Mouse (Mus musculus) intestine, embryonic 15.5 days (tissue): ENCODE measurements around the gene Upf3a. TPM values are rescaled to one million over a fixed set of nuclear protein-coding genes. Genes with fewer than 3 reads are reported as not detected.
"Not testable (repeated sequence)": the region's sequence is repeated elsewhere in the genome, so short reads cannot be mapped to it uniquely, and the experiment has no call there.

Experiments used
- ATAC-seq: fragments of 200-750 bp; cut with Nextera tagmentation; 2 replicates; pipeline ENCODE4 v1.8.0; 2017; ENCODE audit warnings: moderate TSS enrichment, moderate library complexity
- H3K27ac ChIP-seq: fragments of 300-500 bp; sonication (generic); 2 replicates; pipeline ENCODE4 v1.5.1; 2015; ENCODE audit warnings: mild to moderate bottlenecking, inconsistent platforms
- H3K27me3 ChIP-seq: fragments of 300-500 bp; sonication (generic); replicated peaks from 2 replicates; pipeline ENCODE4 v1.6.1; 2015; ENCODE audit warnings: inconsistent platforms
- H3K36me3 ChIP-seq: fragments of 300-500 bp; sonication (generic); 2 replicates; pipeline ENCODE4 v1.6.1; 2015; ENCODE audit warnings: inconsistent platforms
- H3K4me1 ChIP-seq: fragments of 300-500 bp; sonication (generic); replicated peaks from 2 replicates; pipeline ENCODE4 v1.6.1; 2015; ENCODE audit warnings: inconsistent platforms
- H3K4me2 ChIP-seq: fragments of 300-500 bp; sonication (generic); replicated peaks from 2 replicates; pipeline ENCODE4 v1.6.1; 2015; ENCODE audit warnings: mild to moderate bottlenecking, inconsistent platforms
- H3K4me3 ChIP-seq: fragments of 300-500 bp; sonication (generic); replicated peaks from 2 replicates; pipeline ENCODE4 v1.5.1; 2015; ENCODE audit warnings: inconsistent platforms
- H3K9ac ChIP-seq: fragments of 300-500 bp; sonication (generic); 2 replicates; pipeline ENCODE4 v1.6.1; 2015; ENCODE audit warnings: inconsistent platforms
- H3K9me3 ChIP-seq: fragments of 300-500 bp; sonication (generic); 2 replicates; pipeline ENCODE4 v1.6.1; 2016; ENCODE audit warnings: inconsistent platforms
- WGBS: fragments of 180-500 bp; shearing (Covaris S2); methylation state at CpG from one replicate; pipeline ENCODE4 v1.1.7; 2015; 5-methylcytosine and 5-hydroxymethylcytosine counted together
- polyA plus RNA-seq: library from polyadenylated mRNA; unstranded; fragments of >200 nt; fragmentation: Nextera tagmentation; extraction: Ambion mirVana; gene quantifications from 2 replicates; pipeline ENCODE4 v1.2.1, GENCODE M21; 2015

Upf3a gene
- polyA plus RNA-seq, 1 experiment from 2014 or later, result 34.0 TPM

DNA sequence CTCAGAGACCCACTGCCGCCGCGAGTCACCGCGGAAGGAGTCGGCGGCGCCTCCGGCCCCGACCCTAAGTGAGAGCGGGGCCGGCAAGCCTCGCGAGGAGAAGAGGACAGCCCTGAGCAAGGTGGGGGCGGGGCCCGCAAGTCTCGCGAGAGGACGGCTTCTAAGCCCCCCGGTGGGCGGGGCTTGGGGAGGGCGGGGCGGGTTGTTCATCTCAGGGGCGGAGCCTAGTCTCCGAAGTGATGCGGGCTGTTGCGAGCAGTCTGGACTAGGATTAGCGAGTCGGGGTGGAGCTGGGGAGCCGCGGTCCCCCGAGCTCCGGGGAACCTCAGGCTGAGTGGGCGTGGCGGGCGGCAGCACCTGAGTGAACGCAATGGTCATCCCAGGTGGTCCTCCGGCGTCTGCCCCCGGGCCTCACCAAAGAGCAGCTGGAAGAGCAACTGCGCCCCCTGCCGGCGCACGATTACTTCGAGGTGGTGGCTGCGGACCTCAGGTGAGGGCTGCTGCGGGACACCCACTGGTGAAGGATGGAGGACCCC, 417 bp downstream of the Upf3a start:
- peak overlapping the region; percentile 88 for H3K4me2 ChIP-seq
- 0 out of 2 replicates have a peak, but pooled peaks cover 4% of the 10 kb centered on the region for H3K4me1 ChIP-seq
- ATAC-seq, result peak; percentile 97
- H3K27ac ChIP-seq, result peak overlapping the region; percentile 98
- H3K9ac ChIP-seq, result peak overlapping the region; percentile 86
- no peaks in the 10 kb centered on the region for H3K9me3 ChIP-seq
- peaks cover 10% of the 10 kb centered on the region for H3K36me3 ChIP-seq
- whole genome bisulfite sequencing, result under 1% methylated on average over 46 of the region's 47 CpGs
- no peaks in the 10 kb centered on the region for H3K27me3 ChIP-seq
- H3K4me3 ChIP-seq, result peak overlapping the region; percentile 84

DNA sequence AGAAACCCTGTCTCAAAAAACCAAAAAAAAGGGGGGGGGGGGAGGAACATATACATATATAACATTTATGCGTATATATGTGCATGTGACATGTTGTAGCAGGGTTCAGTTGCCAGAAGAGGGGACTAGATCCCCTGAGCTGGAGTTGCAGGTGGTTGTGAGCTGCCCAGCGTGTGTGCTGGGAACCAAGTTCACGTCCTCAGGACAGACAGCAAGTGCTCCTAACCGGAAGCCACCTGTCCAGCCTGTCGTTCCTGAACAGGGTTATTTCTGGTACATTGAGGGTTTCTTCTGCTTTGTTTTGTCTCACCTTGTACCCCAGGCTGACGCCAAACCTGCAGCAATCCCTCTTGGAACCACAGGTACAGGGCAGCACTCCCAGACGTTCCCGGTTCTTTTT, 4.2 kb downstream of the Upf3a start:
- 95% methylated on average over 8 of the region's 8 CpGs for WGBS
- Histone ChIP-seq H3K36me3 (peaks cover 7% of the 10 kb centered on the region), H3K27me3 (no peaks in the 10 kb centered on the region)

DNA sequence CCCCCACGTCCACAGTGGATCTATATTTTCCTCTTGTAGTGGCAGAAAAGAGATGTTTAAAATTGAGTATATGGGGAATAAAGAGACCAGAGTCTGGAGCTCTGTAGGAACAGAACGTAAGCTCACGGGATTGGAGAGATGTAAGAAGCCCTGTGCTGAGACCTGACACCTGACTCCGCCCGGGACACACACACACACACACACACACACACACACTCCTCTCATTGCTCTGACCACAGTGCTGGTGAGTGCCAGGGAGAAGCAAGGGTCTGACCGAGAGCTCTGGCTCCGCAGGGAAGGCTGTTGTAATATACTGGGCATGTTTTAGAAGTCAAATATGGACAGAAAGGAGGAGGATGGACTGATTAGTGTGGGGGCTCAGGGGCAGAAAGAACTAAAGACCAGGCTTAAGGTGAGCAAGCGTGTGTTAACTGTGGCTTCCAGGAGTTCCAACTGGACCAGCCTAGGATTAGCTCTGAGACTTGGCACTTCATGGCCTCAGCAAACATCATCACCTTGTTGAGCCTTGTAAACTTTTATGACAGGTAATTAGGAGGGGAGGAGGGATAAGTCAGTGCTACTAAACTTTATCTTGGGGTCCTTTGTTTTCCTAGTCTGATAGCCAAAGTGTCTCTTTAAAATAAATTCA, 7.8 kb downstream of the Upf3a start:
- Histone ChIP-seq H3K36me3 (peaks cover 26% of the 10 kb centered on the region), H3K9me3 (no peaks in the 10 kb centered on the region), H3K4me1 (0 out of 2 replicates have a peak, but pooled peaks cover 2% of the 10 kb centered on the region), H3K27ac (no peak overlapping the region), H3K27me3 (no peaks in the 10 kb centered on the region), H3K9ac (no peak overlapping the region), H3K4me2 (no peak overlapping the region; the same call in 1 of the 2 replicates), H3K4me3 (no peak overlapping the region)
- ATAC-seq, result peak; percentile 91
- WGBS, result 72% methylated on average over 8 of the region's 8 CpGs

More for the DNA sequence above, 4.2 kb downstream of the Upf3a start:
- no peak overlapping the region for H3K27ac ChIP-seq
- no peak overlapping the region for H3K4me2 ChIP-seq
- H3K4me3 ChIP-seq, result no peak overlapping the region
- no peak overlapping the region for H3K9ac ChIP-seq
- 0 out of 2 replicates have a peak, but pooled peaks cover 7% of the 10 kb centered on the region for H3K4me1 ChIP-seq
- no peak for ATAC-seq
- no peaks in the 10 kb centered on the region for H3K9me3 ChIP-seq

DNA sequence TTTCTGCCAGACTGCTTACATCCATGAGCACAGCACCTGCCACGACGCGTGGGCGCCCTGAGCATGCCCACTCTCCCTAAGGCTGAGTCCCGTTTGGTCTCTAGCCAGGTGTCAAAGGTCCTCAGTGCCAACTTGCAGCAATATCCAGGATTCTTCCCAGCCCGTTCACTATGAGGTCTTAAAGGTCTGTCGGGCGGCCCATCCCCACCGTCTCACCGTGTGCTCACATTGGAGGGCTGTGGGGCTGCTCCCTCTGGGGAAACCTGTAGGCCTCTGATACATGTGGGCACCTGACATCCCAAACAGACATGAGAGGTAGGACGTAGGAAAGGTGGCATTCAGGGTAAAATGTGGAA, 8.3 kb downstream of the Upf3a start:
- H3K9me3 ChIP-seq, result no peaks in the 10 kb centered on the region
- no peak overlapping the region for H3K4me3 ChIP-seq
- no peaks in the 10 kb centered on the region for H3K27me3 ChIP-seq
- no peak overlapping the region; the same call in 1 of the 2 replicates for H3K4me2 ChIP-seq
- ATAC-seq, result peak; percentile 78
- H3K27ac ChIP-seq, result no peak overlapping the region
- WGBS, result 66% methylated on average over 11 of the region's 11 CpGs
- no peak overlapping the region for H3K9ac ChIP-seq
- H3K36me3 ChIP-seq, result peaks cover 27% of the 10 kb centered on the region
- H3K4me1 ChIP-seq, result 0 out of 2 replicates have a peak, but pooled peaks cover 2% of the 10 kb centered on the region

DNA sequence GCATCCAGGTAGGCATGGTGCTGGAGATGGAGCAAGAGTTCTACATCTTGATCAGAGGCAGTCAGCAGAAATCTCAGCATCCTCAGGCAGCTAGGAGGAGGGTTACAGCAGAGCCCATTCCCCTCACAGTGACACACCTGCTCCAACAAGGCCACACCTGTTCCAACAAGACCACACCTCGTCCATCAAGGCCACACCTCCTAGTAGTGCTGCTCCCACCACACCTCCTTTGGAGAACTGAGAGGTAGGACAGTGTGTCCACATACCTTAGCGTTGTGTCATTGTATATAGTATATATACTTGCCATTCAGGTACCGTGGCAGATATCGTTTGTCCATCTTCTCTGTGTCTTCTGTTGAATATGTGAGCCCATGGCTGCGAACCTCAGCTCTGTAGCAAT, 12.3 kb downstream of the Upf3a start:
- Histone ChIP-seq H3K36me3 (peaks cover 20% of the 10 kb centered on the region), H3K27me3 (no peaks in the 10 kb centered on the region), H3K4me2 (no peak overlapping the region), H3K9me3 (no peaks in the 10 kb centered on the region), H3K4me1 (0 out of 2 replicates have a peak, but pooled peaks cover 2% of the 10 kb centered on the region), H3K9ac (no peak overlapping the region), H3K27ac (no peak overlapping the region), H3K4me3 (no peak overlapping the region)
- no peak for ATAC-seq
- WGBS, result 89% methylated on average over 5 of the region's 5 CpGs

DNA sequence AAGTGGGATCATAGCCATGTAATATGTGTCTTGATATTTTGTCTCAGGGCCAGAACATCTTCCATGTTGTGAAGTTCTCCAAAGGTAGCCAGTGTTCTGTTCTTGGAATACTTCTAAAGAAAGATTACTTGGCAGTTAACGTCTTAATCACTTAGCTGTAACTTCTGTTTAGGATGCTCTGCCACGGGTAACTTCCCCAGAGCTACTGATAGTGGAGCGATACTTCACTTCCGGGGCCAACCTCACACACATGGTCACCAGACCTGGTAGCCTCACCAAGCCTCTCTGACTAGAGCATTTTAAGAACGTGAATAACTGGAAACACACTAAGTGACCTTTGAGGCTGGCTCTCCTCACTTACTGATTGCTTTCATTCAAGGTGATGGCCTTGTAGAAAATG, 14.2 kb downstream of the Upf3a start:
- ATAC-seq, result no peak
- no peaks in the 10 kb centered on the region for H3K4me1 ChIP-seq
- H3K27ac ChIP-seq, result no peak overlapping the region
- H3K4me3 ChIP-seq, result no peak overlapping the region
- H3K9me3 ChIP-seq, result no peaks in the 10 kb centered on the region
- H3K27me3 ChIP-seq, result no peaks in the 10 kb centered on the region
- no peak overlapping the region for H3K4me2 ChIP-seq
- 91% methylated on average over 5 of the region's 5 CpGs for WGBS
- H3K9ac ChIP-seq, result no peak overlapping the region
- H3K36me3 ChIP-seq, result peaks cover 20% of the 10 kb centered on the region

DNA sequence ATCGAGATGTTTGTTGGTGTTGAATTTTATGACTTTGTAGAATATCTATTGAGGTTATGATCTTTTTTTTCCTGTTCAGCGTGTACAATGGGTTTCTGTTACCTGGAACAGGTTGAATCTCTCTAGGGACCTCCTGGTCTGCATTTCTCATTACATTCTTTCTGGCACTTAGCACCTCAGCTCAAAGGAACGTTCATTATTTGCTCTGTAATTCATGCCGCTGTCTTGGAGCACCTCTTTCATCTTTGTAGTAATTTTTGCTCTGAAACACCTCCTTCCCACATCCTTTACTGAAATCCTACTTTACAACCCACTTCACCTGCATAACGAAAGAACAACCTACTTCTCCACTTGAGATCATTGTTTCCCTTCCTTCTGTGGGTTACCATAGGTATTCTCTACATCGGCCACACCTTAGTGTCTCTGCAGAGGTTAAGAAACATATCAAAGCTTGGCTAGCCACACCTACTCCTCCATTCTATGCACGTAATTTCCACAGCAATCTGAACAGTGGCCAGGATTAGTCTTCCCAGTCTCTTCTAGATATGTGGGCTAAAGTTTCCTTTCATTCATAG, 43.3 kb downstream of the Upf3a start:
- H3K9ac ChIP-seq, result no peak overlapping the region
- 69% methylated on average over 7 of the region's 7 CpGs for WGBS
- H3K4me2 ChIP-seq, result no peak overlapping the region
- no peak overlapping the region for H3K27ac ChIP-seq
- no peaks in the 10 kb centered on the region for H3K4me1 ChIP-seq
- H3K9me3 ChIP-seq, result no peaks in the 10 kb centered on the region
- no peak overlapping the region for H3K4me3 ChIP-seq
- no peaks in the 10 kb centered on the region for H3K36me3 ChIP-seq
- no peak for ATAC-seq
- H3K27me3 ChIP-seq, result no peaks in the 10 kb centered on the region

DNA sequence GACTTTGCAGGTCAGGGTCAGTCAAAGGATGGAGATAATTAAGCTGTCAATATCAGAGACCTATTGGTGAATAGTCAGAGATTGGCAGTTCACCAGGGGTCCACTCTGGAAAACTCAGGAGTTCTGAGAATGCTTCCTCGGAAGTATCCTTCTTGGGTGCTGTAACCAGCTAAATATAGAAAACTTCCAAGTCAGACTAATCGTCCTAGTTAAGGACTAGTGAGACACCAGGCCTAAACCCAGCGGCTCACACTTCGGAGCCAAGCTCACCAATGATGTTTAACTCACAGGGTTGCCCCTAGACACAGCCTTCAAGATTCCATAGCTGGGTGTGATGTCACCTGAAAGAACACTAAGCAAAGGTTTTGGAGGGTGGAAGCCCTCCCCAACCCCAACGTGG, 52.9 kb downstream of the Upf3a start, which contains the start of gene AF366264:
Gene AF366264 (minus strand): TSS at position 101 of the 400 bp plus-strand sequence.
- H3K9me3 ChIP-seq, ATAC-seq, H3K4me2 ChIP-seq, H3K4me3 ChIP-seq, H3K4me1 ChIP-seq, H3K9ac ChIP-seq, H3K27me3 ChIP-seq, H3K27ac ChIP-seq, H3K36me3 ChIP-seq: not testable (repeated sequence)
- WGBS, result 84% methylated on average over 5 of the region's 5 CpGs

DNA sequence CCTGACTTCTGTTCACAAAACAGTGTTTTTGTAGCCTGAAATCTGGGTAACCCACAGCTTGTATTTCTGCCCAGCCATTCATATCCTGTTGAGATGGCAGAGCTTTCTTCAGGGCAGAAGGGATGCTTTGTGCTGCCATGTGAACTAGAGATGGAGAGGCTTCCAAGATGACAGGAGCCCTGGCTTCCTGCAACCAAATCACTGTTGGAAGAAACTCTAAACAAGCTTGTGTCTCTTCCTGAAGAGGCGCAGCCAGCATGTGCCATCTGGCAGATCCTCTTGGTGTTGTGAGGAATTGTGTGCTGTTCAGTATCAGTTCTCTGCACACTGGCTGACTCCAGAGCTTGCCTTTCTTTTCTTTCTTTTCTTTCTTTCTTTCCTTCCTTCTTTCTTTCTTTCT, 57.9 kb downstream of the Upf3a start:
- 84% methylated on average over 1 of the region's 1 CpGs for WGBS
- H3K9ac ChIP-seq, H3K9me3 ChIP-seq, H3K4me3 ChIP-seq, H3K4me1 ChIP-seq, H3K27me3 ChIP-seq, H3K36me3 ChIP-seq, H3K4me2 ChIP-seq, H3K27ac ChIP-seq, ATAC-seq: not testable (repeated sequence)

Other genes starting within 250 kb of the Upf3a start
- not detected in 2 replicates for gene 1700029H14Rik, start 223.2 kb upstream of the Upf3a start, polyA plus RNA-seq
- 19.1 and 22.2 TPM in 2 replicates for gene Rasa3, start 108.0 kb upstream of the Upf3a start, polyA plus RNA-seq
- gene Cfap97d2, start 79.7 kb upstream of the Upf3a start, polyA plus RNA-seq, result 0.10 TPM in 1 of 2 replicates, not detected in the other
- 132 and 143 TPM in 2 replicates for gene Cdc16, start 27.9 kb upstream of the Upf3a start, polyA plus RNA-seq
- gene AF366264, start 52.8 kb downstream of the Upf3a start, polyA plus RNA-seq, result not detected in 2 replicates
- gene Champ1, start 84.0 kb downstream of the Upf3a start, polyA plus RNA-seq, result 24.4 and 26.9 TPM in 2 replicates
- gene Coprs, start 104.7 kb downstream of the Upf3a start, polyA plus RNA-seq, result 80.2 and 84.2 TPM in 2 replicates